Comparison of ENCODE assay signal across 7 mouse cellular contexts in the genomic region with DNA sequence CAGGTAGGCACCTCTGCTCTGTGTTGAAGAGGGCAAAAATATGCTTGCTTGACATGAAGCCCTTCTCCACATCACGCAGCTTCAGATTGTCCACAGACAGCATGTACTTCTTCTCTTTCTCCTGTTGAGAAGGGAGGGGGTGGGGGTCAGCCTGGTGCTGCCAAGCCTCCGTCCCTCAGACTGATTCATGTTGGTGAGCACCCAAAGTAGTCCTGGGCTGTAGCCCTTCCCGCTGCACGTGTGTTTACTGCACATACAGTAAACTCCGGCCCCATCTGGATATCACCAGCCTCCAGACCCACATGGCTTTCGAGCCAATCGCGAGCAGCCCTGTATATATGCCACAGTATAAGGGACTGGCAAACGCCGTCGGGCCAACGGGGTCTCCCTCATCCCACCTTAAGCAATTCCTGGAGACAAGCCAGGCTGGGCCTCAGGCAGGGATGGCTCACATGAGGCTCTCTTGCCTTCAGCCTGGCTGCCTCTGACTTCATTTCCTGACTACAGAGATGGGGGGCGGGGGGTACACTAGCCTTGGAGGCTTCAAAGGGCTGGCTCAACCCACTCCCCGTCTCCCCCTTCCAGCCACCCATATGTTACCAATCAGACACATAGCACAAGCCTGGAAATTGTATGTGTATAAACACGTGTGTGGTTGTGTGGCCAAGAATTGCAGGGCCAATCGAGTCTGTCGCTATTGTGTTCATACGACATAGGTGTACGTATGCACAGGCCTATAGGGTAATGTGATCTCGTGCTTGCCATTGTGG. TPM values are rescaled to one million over a fixed set of nuclear protein-coding genes. Genes with fewer than 3 reads are reported as not detected.
DNase-seq lines count a peak whose midpoint lies in the region; ATAC-seq lines count a peak whose summit lies in the region.

No protein-coding gene starts in this region.

- H3K4me1 ChIP-seq in forebrain, embryonic 14.5 days (ENCODE audit: control insufficient read depth, insufficient read depth, low read length) = peaks cover 6% of the 10 kb centered on the region
- peaks cover 29% of the 10 kb centered on the region for H3K4me1 ChIP-seq in liver, embryonic 11.5 days (replicated peaks; ENCODE audit: control insufficient read depth, insufficient read depth, low read length)

- 73% methylated on average over 20 of the region's 20 CpGs for WGBS in forebrain, embryonic 14.5 days
- WGBS in liver, embryonic 11.5 days = 69% methylated on average over 20 of the region's 20 CpGs

- H3K4me2 ChIP-seq in forebrain, embryonic 14.5 days (ENCODE audit: low read length) = no peak overlapping the region
- no peak overlapping the region for H3K4me2 ChIP-seq in liver, embryonic 11.5 days

- H3K27ac ChIP-seq in forebrain, embryonic 14.5 days (ENCODE audit: low read depth, low read length) = no peak overlapping the region
- H3K27ac ChIP-seq in liver, embryonic 11.5 days (ENCODE audit: low read depth, low read length) = peak overlapping the region; percentile 47

- peak; percentile 44 for DNase-seq in kidney, postnatal 10 days
- DNase-seq in kidney, adult 8-10 months = no peak
- peak; percentile 83 for DNase-seq in embryo, embryonic 11 days
- peak; percentile 16 for DNase-seq in forebrain, embryonic 14.5 days (ENCODE audit: low spot score)
- no peak for DNase-seq in liver, embryonic 11.5 days (ENCODE audit: low spot score)
- DNase-seq in MN1 (ENCODE audit: low spot score) = no peak
- DNase-seq in cerebellum, adult 11 months = no peak

- no peaks in the 10 kb centered on the region for H3K36me3 ChIP-seq in forebrain, embryonic 14.5 days (ENCODE audit: control insufficient read depth, insufficient read depth, low read length)
- no peaks in the 10 kb centered on the region for H3K36me3 ChIP-seq in liver, embryonic 11.5 days (ENCODE audit: control insufficient read depth, insufficient read depth, low read length)

- no peak overlapping the region for H3K4me3 ChIP-seq in forebrain, embryonic 14.5 days (ENCODE audit: low read depth, low read length)
- H3K4me3 ChIP-seq in liver, embryonic 11.5 days (ENCODE audit: low read depth, low read length) = no peak overlapping the region

- no peaks in the 10 kb centered on the region for H3K9me3 ChIP-seq in forebrain, embryonic 14.5 days (replicated peaks; ENCODE audit: control insufficient read depth, low read length)
- H3K9me3 ChIP-seq in liver, embryonic 11.5 days (ENCODE audit: control insufficient read depth, low read length) = no peaks in the 10 kb centered on the region

- H3K27me3 ChIP-seq in forebrain, embryonic 14.5 days (replicated peaks; ENCODE audit: control insufficient read depth, insufficient read depth, low read length) = no peaks in the 10 kb centered on the region
- H3K27me3 ChIP-seq in liver, embryonic 11.5 days (replicated peaks; ENCODE audit: control insufficient read depth, insufficient read depth, low read length) = peaks cover 55% of the 10 kb centered on the region

- no peak for ATAC-seq in forebrain, embryonic 14.5 days
- ATAC-seq in liver, embryonic 11.5 days (replicated peaks; ENCODE audit: low FRiP score) = no peak

- no peak overlapping the region for H3K9ac ChIP-seq in forebrain, embryonic 14.5 days (ENCODE audit: low read length)
- no peak overlapping the region for H3K9ac ChIP-seq in liver, embryonic 11.5 days (ENCODE audit: low read depth, low read length)

RNA-seq across cellular contexts. Expression of gene Swi5, which starts 29.2 kb away (rescaled TPM):
- 186 and 243 TPM in 2 replicates for polyA plus RNA-seq in forebrain, embryonic 14.5 days (2014; fragmentation: Nextera tagmentation; extraction: Ambion mirVana)
- 369 and 385 TPM in 2 replicates for polyA plus RNA-seq in liver, embryonic 11.5 days (2014; fragmentation: Nextera tagmentation; extraction: Ambion mirVana)

RNA-seq across cellular contexts. Expression of gene Golga2, which starts 29.9 kb away (rescaled TPM):
- 15.5 and 20.6 TPM in 2 replicates for polyA plus RNA-seq in forebrain, embryonic 14.5 days (2014; fragmentation: Nextera tagmentation; extraction: Ambion mirVana)
- 18.8 and 19.7 TPM in 2 replicates for polyA plus RNA-seq in liver, embryonic 11.5 days (2014; fragmentation: Nextera tagmentation; extraction: Ambion mirVana)

RNA-seq across cellular contexts. Expression of gene Ciz1, which starts 35.1 kb away (rescaled TPM):
- 37.3 and 48.0 TPM in 2 replicates for polyA plus RNA-seq in forebrain, embryonic 14.5 days (2014; fragmentation: Nextera tagmentation; extraction: Ambion mirVana)
- 45.5 and 45.8 TPM in 2 replicates for polyA plus RNA-seq in liver, embryonic 11.5 days (2014; fragmentation: Nextera tagmentation; extraction: Ambion mirVana)

RNA-seq across cellular contexts. Expression of gene Dnm1, which starts 36.1 kb away (rescaled TPM):
- polyA plus RNA-seq in forebrain, embryonic 14.5 days (2014; fragmentation: Nextera tagmentation; extraction: Ambion mirVana) = 28.2 and 42.8 TPM in 2 replicates
- 9.3 and 10.0 TPM in 2 replicates for polyA plus RNA-seq in liver, embryonic 11.5 days (2014; fragmentation: Nextera tagmentation; extraction: Ambion mirVana)

RNA-seq across cellular contexts. Expression of gene Uck1, which starts 57.1 kb away (rescaled TPM):
- polyA plus RNA-seq in forebrain, embryonic 14.5 days (2014; fragmentation: Nextera tagmentation; extraction: Ambion mirVana) = 84.2 and 96.6 TPM in 2 replicates
- 57.3 and 59.5 TPM in 2 replicates for polyA plus RNA-seq in liver, embryonic 11.5 days (2014; fragmentation: Nextera tagmentation; extraction: Ambion mirVana)

Comparison
In these comparisons a context has a peak if more than half of its experiments do, and no peak if none do; other contexts are left out.
1. DNase-seq: peak in kidney, postnatal 10 days (single experiment), embryo, embryonic 11 days (single experiment) and forebrain, embryonic 14.5 days (single experiment); none in kidney, adult 8-10 months (0 of 2), liver, embryonic 11.5 days (single experiment), MN1 (single experiment) and cerebellum, adult 11 months (single experiment).